Mouse (Mus musculus) forebrain, embryonic 10.5 days (tissue): ENCODE measurements around the gene Kcnb1. TPM values are rescaled to one million over a fixed set of nuclear protein-coding genes. Genes with fewer than 3 reads are reported as not detected.
"Not testable (repeated sequence)": the region's sequence is repeated elsewhere in the genome, so short reads cannot be mapped to it uniquely, and the experiment has no call there.

Source experiments
- DNase-seq: peaks from one replicate; pipeline ENCODE4 v3.0.0-alpha.2; 2017; ENCODE audit warnings: low spot score; ENCODE audit errors: extremely low spot score
- H3K27ac ChIP-seq: fragments of 300-500 bp; sonication (generic); 2 replicates; pipeline ENCODE4 v1.5.1; 2016; ENCODE audit warnings: mild to moderate bottlenecking
- H3K27me3 ChIP-seq: fragments of 300-500 bp; sonication (generic); 2 replicates; pipeline ENCODE4 v1.6.1; 2016; ENCODE audit warnings: mild to moderate bottlenecking; ENCODE audit not compliant: poor library complexity, severe bottlenecking
- H3K36me3 ChIP-seq: fragments of 300-500 bp; sonication (generic); replicated peaks from 2 replicates; pipeline ENCODE4 v1.6.1; 2016; ENCODE audit warnings: mild to moderate bottlenecking, moderate library complexity
- H3K4me1 ChIP-seq: fragments of 300-500 bp; sonication (generic); 2 replicates; pipeline ENCODE4 v1.6.1; 2016
- H3K4me3 ChIP-seq: fragments of 300-500 bp; sonication (generic); 2 replicates; pipeline ENCODE4 v1.5.1; 2016; ENCODE audit warnings: mild to moderate bottlenecking, moderate library complexity
- H3K9me3 ChIP-seq: fragments of 300-500 bp; sonication (generic); 2 replicates; pipeline ENCODE4 v1.6.1; 2016; ENCODE audit warnings: mild to moderate bottlenecking, moderate library complexity
- WGBS: fragments of 180-500 bp; shearing (Covaris S2); methylation state at CpG from one replicate; pipeline ENCODE4 v1.1.7; 2016; 5-methylcytosine and 5-hydroxymethylcytosine counted together
- polyA plus RNA-seq: library from polyadenylated mRNA; unstranded; fragments of >200 nt; fragmentation: Nextera tagmentation; extraction: Ambion mirVana; gene quantifications from 2 replicates; pipeline ENCODE4 v1.2.1, GENCODE M21; 2016

Kcnb1 gene
- polyA plus RNA-seq, 1 experiment from 2014 or later, result 0.93 TPM

- no peak overlapping the region for H3K4me3 ChIP-seq
- no peak overlapping the region for H3K27ac ChIP-seq
- no peaks in the 10 kb centered on the region for H3K27me3 ChIP-seq
- H3K4me1 ChIP-seq, result no peaks in the 10 kb centered on the region
- no peak for DNase-seq
- no peaks in the 10 kb centered on the region for H3K9me3 ChIP-seq
- peaks cover 42% of the 10 kb centered on the region for H3K36me3 ChIP-seq
- WGBS, result 86% methylated on average over 13 of the region's 13 CpGs
Observed at GRCm38 (mm10) chr2:167221159-167221845, 31.3 kb upstream of the Kcnb1 start.

GRCm38 (mm10) chr2:167220736-167221135 lies 30.8 kb upstream of the Kcnb1 start:
- H3K4me3 ChIP-seq, result no peak overlapping the region
- H3K36me3 ChIP-seq, result peaks cover 44% of the 10 kb centered on the region
- no peaks in the 10 kb centered on the region for H3K9me3 ChIP-seq
- no peak overlapping the region for H3K27ac ChIP-seq
- 91% methylated on average over 5 of the region's 5 CpGs for WGBS
- no peak for DNase-seq
- H3K4me1 ChIP-seq, result no peaks in the 10 kb centered on the region
- no peaks in the 10 kb centered on the region for H3K27me3 ChIP-seq

- peak; percentile 74 for DNase-seq
- peaks cover 50% of the 10 kb centered on the region for H3K36me3 ChIP-seq
- H3K9me3 ChIP-seq, result no peaks in the 10 kb centered on the region
- no peaks in the 10 kb centered on the region for H3K27me3 ChIP-seq
- H3K4me1 ChIP-seq, result no peaks in the 10 kb centered on the region
- no peak overlapping the region for H3K27ac ChIP-seq
- no peak overlapping the region for H3K4me3 ChIP-seq
- WGBS, result 64% methylated on average over 8 of the region's 8 CpGs
Observed at GRCm38 (mm10) chr2:167219154-167219775, 29.3 kb upstream of the Kcnb1 start.

- 97% methylated on average over 12 of the region's 12 CpGs for WGBS
- H3K27me3 ChIP-seq, result no peaks in the 10 kb centered on the region
- H3K4me3 ChIP-seq, result no peak overlapping the region
- no peaks in the 10 kb centered on the region for H3K4me1 ChIP-seq
- DNase-seq, result no peak
- H3K36me3 ChIP-seq, result peaks cover 51% of the 10 kb centered on the region
- peaks cover 5% of the 10 kb centered on the region; the same call in 1 of the 2 replicates for H3K9me3 ChIP-seq
- no peak overlapping the region for H3K27ac ChIP-seq
Observed at GRCm38 (mm10) chr2:167213666-167214065, 23.7 kb upstream of the Kcnb1 start.

- peaks cover 51% of the 10 kb centered on the region for H3K36me3 ChIP-seq
- DNase-seq, result no peak
- H3K27me3 ChIP-seq, result no peaks in the 10 kb centered on the region
- H3K4me1 ChIP-seq, result no peaks in the 10 kb centered on the region
- 92% methylated on average over 3 of the region's 3 CpGs for WGBS
- H3K9me3 ChIP-seq, result peaks cover 5% of the 10 kb centered on the region; the same call in 1 of the 2 replicates
- no peak overlapping the region for H3K4me3 ChIP-seq
- H3K27ac ChIP-seq, result no peak overlapping the region
Observed at GRCm38 (mm10) chr2:167213076-167213475, 23.1 kb upstream of the Kcnb1 start.

- whole genome bisulfite sequencing, result 91% methylated on average over 6 of the region's 6 CpGs
- no peak for DNase-seq
Observed at GRCm38 (mm10) chr2:167212551-167212950, 22.6 kb upstream of the Kcnb1 start.

GRCm38 (mm10) chr2:167212089-167212488 lies 22.1 kb upstream of the Kcnb1 start:
- DNase-seq, result no peak
- H3K27me3 ChIP-seq, result no peaks in the 10 kb centered on the region
- H3K4me3 ChIP-seq, result no peak overlapping the region
- no peak overlapping the region for H3K27ac ChIP-seq
- H3K4me1 ChIP-seq, result 0 out of 2 replicates have a peak, but pooled peaks cover 4% of the 10 kb centered on the region
- H3K36me3 ChIP-seq, result peaks cover 45% of the 10 kb centered on the region
- H3K9me3 ChIP-seq, result peaks cover 5% of the 10 kb centered on the region; the same call in 1 of the 2 replicates
- 91% methylated on average over 3 of the region's 3 CpGs for WGBS

More at GRCm38 (mm10) chr2:167212551-167212950, 22.6 kb upstream of the Kcnb1 start:
- Histone ChIP-seq H3K27me3 (no peaks in the 10 kb centered on the region), H3K4me3 (no peak overlapping the region), H3K9me3 (peaks cover 5% of the 10 kb centered on the region; the same call in 1 of the 2 replicates), H3K27ac (no peak overlapping the region), H3K36me3 (peaks cover 49% of the 10 kb centered on the region), H3K4me1 (0 out of 2 replicates have a peak, but pooled peaks cover 2% of the 10 kb centered on the region)

- Histone ChIP-seq H3K9me3 (peaks cover 5% of the 10 kb centered on the region; the same call in 1 of the 2 replicates), H3K27me3 (no peaks in the 10 kb centered on the region), H3K36me3 (peaks cover 28% of the 10 kb centered on the region), H3K27ac (no peak overlapping the region), H3K4me1 (0 out of 2 replicates have a peak, but pooled peaks cover 4% of the 10 kb centered on the region), H3K4me3 (no peak overlapping the region)
- no peak for DNase-seq
- 85% methylated on average over 9 of the region's 9 CpGs for WGBS
Observed at GRCm38 (mm10) chr2:167209900-167210299, 19.9 kb upstream of the Kcnb1 start.

- no peak for DNase-seq
- Histone ChIP-seq H3K9me3 (peaks cover 5% of the 10 kb centered on the region; the same call in 1 of the 2 replicates), H3K27ac (no peak overlapping the region), H3K36me3 (peaks cover 19% of the 10 kb centered on the region), H3K4me3 (no peak overlapping the region), H3K4me1 (0 out of 2 replicates have a peak, but pooled peaks cover 4% of the 10 kb centered on the region), H3K27me3 (no peaks in the 10 kb centered on the region)
- 89% methylated on average over 3 of the region's 3 CpGs for WGBS
Observed at GRCm38 (mm10) chr2:167208984-167209383, 19.0 kb upstream of the Kcnb1 start.

GRCm38 (mm10) chr2:167205918-167206629 lies 16.1 kb upstream of the Kcnb1 start:
- no peak overlapping the region for H3K4me3 ChIP-seq
- peaks cover 5% of the 10 kb centered on the region; the same call in 1 of the 2 replicates for H3K36me3 ChIP-seq
- DNase-seq, result no peak
- no peaks in the 10 kb centered on the region for H3K27me3 ChIP-seq
- H3K9me3 ChIP-seq, result no peaks in the 10 kb centered on the region
- H3K4me1 ChIP-seq, result peaks cover 22% of the 10 kb centered on the region
- no peak overlapping the region for H3K27ac ChIP-seq
- 93% methylated on average over 18 of the region's 18 CpGs for WGBS

- H3K27me3 ChIP-seq, H3K4me3 ChIP-seq, H3K27ac ChIP-seq, H3K9me3 ChIP-seq, H3K36me3 ChIP-seq, DNase-seq: not testable (repeated sequence)
- 85% methylated on average over 5 of the region's 5 CpGs for WGBS
- H3K4me1 ChIP-seq, result peaks cover 22% of the 10 kb centered on the region
Observed at GRCm38 (mm10) chr2:167204686-167205085, 14.7 kb upstream of the Kcnb1 start.

GRCm38 (mm10) chr2:167203505-167204166 lies 13.7 kb upstream of the Kcnb1 start:
- Histone ChIP-seq H3K36me3 (peaks cover 5% of the 10 kb centered on the region; the same call in 1 of the 2 replicates), H3K4me1 (peaks cover 25% of the 10 kb centered on the region), H3K27me3 (no peaks in the 10 kb centered on the region), H3K4me3 (no peak overlapping the region), H3K9me3 (no peaks in the 10 kb centered on the region), H3K27ac (no peak overlapping the region)
- no peak for DNase-seq
- WGBS, result 85% methylated on average over 7 of the region's 7 CpGs
